Mouse (Mus musculus) adrenal gland, postnatal 14 days (tissue): ENCODE results near the gene Tcf20. TPM values are rescaled to one million over a fixed set of nuclear protein-coding genes. Genes with fewer than 3 reads are reported as not detected.

Source experiments
- DNase-seq: peaks from one replicate; pipeline ENCODE4 v3.0.0; 2021; ENCODE audit warnings: mixed read lengths
- total RNA-seq: library from RNA; stranded (reverse); gene quantifications from 2 replicates; pipeline ENCODE4 v1.2.3, GENCODE M21; 2021

Tcf20 gene
- total RNA-seq, 1 experiment from 2014 or later: 75.9 TPM

DNA sequence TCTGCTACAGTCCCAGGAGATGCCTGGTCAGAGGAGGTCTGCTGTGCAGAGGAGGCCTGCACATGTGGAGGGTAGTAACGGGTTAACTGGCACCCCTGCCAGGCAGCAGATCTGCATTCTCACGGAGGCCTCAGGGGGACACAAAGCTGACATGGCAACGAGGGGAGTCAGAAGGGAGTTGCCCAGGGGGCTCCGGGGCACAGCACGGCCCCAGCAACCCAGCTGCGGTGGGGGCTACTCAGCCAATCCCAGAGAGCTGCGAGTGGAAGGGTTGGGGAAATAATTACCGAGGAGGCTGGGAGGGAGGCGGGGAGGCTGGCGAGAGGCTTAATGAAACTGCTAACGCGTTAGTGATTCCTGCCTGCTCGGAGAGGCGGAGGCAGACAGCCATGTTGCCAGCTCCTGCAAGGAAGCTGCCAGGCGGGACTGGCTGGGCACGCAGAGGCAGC is 29.4 kb downstream of the Tcf20 start:
- no peak for DNase-seq

DNA sequence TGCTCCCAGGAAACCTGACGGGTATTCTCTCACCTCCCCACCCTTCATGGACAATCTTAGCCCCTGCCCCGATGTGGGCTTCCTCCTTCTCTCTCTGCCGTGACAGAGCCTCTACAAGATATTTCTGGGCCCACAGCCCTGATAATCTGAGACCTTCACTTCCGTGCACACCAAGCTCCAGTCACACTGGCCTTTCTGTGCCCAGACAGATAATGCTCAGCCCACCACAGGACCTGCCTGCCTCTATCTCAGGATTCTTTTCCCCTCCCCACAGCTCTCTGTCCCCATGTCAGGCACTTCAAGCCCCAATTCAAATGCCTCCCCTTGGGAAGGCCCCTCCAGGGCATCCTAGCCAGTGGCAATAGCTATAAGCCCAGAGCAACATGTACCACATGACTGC is 31.0 kb downstream of the Tcf20 start:
- no peak for DNase-seq

GRCm38 (mm10) chr15:82956310-82956709 is 31.4 kb downstream of the Tcf20 start:
- DNase-seq: no peak

GRCm38 (mm10) chr15:82955286-82955685 is 32.4 kb downstream of the Tcf20 start:
- DNase-seq: no peak

GRCm38 (mm10) chr15:82954034-82954433 is 33.6 kb downstream of the Tcf20 start:
- no peak for DNase-seq

DNA sequence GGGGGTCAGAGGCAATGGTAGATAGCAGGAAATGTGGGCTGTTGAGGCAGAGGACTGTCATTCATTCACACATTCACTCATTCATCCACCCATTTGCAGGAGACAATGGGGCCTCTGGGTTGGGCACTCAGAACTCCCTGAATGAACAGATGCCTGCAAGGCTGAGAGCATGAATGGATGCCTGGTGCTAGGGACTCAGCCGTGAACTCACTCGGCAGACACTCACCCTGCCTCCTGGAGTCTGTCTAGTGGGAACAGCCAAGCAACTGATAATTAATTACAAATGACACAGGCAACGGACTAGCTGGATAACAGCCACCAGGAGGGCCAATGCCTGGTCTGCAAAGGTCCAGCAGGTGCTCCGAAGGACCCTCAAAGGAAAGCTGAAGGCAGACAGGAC is 34.6 kb downstream of the Tcf20 start:
- DNase-seq: no peak

DNA sequence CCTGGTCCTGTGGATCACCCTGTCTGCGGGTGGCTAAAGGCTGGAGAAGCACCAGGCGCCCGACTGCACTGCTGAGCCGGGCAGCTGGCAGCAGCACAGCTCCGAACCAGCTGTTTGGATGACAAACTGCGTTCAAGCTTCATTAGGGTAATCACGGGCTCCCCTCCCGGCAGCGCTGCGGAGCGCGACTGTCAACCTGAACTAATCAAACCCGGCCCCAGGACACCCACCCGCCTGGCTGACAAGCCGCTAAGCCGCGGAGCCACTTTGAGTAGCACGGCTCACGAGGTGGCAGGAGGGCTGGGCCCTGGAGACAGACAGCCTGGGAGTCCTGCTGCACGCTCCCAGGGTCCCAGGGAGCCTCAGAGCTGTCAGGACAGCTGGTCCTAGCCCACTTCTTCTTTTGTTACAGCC is 35.4 kb downstream of the Tcf20 start:
- DNase-seq: no peak

- peak; percentile 60 for DNase-seq
These were observed 37.4 kb downstream of the Tcf20 start for GRCm38 (mm10) chr15:82950246-82950645.

GRCm38 (mm10) chr15:82947431-82947830 is 40.2 kb downstream of the Tcf20 start:
- no peak for DNase-seq

- peak; percentile 54 for DNase-seq
These were observed 43.0 kb downstream of the Tcf20 start for GRCm38 (mm10) chr15:82944479-82945195.

DNA sequence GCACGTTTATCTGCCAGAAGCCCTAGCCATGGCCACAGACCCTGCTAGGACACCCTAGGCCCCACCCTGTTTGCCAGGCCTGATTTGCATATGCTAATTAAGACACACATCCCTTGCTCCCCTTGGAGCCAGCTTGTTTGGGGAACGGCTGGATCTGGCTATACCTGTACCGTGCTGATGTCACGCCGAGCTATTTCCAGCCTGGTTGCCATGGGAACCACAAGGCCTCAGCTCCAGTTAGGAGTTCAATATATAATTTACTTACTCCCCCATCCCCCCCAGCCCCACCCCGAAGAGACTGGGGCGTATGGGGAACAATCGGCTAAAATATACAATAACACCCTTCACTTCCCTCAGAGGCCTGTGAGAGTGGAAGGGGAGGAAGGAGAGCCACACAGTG is 45.9 kb downstream of the Tcf20 start:
- no peak for DNase-seq

GRCm38 (mm10) chr15:82940494-82941214 is 47.0 kb downstream of the Tcf20 start:
- peak; percentile 52 for DNase-seq

GRCm38 (mm10) chr15:82938155-82938569 is 49.5 kb downstream of the Tcf20 start:
- DNase-seq: peak; percentile 85

DNA sequence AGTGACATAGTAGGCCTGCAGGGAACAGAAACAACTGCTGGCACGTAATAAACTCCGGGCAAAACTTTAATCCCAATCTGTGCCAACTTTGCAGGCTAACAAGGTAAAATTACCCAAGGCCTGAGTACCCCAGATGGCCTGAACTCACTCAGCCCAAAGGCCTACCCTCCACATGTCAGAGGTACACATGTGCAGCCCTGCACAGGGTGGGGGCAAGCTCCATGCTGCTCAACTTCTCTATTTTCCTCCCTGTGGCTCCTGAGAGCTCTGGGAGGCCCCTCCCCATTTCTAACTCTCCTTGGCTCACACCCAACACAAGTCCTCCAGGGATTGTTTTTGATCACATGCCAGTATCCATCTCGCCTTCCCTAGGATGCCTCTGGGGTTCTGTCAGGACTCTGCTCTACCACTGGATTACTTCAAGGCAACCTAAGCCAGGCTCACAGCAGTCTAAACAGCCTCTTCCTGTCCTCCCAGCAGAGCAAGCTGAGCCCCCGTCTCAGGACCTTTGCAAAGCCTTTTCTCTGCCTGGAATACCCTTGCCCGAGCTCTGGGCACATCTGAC is 50.2 kb downstream of the Tcf20 start:
- DNase-seq: no peak

DNA sequence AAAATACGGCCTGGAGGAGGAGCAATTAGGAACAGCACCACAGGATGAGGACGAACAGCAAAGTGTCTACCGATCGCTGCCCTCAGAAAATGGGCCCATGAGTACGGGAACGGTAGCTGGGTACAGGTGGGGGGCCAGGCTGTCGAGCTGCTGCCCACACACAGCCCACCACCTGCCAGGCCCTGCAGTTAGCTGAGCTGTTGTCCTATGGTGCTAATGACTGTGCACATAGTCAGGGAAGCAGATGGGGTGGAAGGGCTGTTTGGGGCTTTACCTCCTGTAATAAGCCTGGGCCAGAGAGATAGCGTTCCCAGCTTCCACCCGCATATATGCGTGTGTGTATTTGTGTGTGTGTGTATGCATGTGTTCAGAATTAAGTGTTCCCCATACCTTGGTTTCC is 52.7 kb downstream of the Tcf20 start:
- DNase-seq: no peak

- DNase-seq: no peak
These were observed 54.6 kb downstream of the Tcf20 start for GRCm38 (mm10) chr15:82932936-82933650.

DNA sequence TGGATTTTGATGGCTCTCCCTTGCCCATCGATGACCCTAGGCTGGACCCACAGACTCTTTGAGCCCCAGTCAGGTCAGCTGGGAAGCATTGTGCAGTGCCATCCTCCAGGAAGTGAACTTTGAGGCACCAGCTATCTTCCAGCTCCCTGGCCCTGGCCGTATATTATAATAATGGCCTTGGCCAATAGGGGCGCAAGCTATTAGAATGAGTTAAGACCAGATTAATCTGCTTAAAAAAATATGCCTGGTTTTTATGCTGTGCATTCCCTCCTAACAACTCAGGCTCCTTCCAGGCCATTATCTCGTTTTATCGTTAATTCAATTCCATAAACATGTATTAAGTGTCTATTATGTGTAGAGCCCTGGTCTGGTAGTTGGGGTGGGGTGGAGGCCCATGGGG is 56.2 kb downstream of the Tcf20 start:
- no peak for DNase-seq

GRCm38 (mm10) chr15:82929595-82929994 is 58.1 kb downstream of the Tcf20 start:
- no peak for DNase-seq

DNA sequence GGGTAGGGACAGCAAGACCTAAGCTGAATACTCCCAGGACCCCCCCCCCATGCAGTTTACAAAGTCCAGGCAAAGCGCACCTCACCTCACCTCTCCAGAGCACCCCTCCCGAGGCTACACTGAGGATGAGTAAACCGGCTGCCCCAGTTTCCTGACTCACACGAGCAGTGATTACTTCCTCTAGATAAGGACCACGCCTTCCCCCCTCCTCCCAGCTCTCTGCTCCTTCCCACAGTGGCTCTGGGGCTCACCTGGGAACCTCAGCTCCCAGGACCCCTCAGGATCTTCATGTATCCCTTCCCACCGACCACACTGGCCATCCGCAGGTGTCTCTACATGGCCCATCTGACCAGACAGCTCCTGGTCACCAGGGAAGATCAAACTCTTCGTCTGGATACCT is 58.8 kb downstream of the Tcf20 start:
- DNase-seq: no peak

DNA sequence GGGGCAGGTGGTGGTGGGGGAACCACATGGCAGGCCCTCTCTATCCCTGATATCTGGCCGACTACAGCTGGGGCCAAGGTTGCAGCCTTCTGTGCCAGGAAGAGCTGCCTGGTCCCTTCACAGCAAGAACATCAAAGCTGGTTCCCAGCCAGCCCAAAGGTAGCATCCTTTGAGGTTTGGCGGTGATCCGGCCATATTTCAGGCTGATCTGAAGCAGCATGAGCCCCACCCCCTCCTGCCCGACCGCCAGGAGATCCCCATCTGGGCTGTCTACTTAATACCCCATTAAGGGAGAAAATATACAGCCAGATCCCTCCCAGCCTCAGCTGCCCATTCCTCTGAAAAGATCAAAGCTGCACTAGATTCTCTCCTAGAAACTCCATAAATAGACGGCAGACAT is 59.6 kb downstream of the Tcf20 start:
- peak; percentile 65 for DNase-seq

GRCm38 (mm10) chr15:82927057-82927456 is 60.6 kb downstream of the Tcf20 start:
- DNase-seq: no peak

DNA sequence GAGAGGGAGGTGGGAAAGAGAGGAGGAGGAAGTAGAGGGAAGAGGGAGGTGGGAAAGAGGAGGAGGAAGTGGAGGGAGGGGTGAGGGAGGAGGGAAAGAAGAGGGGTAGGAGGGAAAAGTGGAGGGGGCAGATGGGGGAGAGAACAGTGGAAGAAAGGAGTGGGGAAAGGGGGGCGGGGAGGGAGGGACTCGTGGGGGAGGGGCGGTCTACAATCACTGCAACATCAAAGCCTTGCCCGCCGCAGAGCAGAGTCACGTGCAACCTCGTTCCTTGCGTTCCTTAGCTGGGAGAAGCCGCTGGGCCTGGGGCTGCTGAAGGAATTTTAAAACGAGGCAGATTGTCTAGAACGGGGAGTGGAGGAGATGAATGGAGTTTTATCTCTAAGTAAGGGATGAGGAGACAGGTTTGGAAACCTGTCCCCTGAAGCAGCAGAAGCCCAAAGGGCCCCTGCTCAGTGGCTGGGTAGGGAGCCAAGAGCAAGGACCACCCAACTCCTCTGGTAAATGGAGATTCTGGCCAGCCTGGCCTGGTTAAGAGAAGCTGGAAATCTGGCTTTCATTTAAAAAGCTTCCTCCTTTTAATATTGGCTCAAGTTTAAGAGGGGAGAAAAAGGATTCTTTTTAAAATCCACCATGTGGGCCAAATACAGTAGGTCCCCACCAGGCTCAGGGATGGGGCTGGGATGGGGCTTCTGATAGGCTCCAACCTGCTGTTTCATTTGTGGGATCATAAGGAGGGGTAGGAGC is 62.8 kb downstream of the Tcf20 start:
- no peak for DNase-seq
